Mouse (Mus musculus) thymus, adult 18-20 months (tissue): ENCODE measurements around the gene Ap1m1.

ENCODE experiments used
- DNase-seq, 2 experiments: peaks; one replicate each; pipeline ENCODE4 v3.0.0; 2022; ENCODE audit warnings: mixed read lengths in 2 of 2

Gene Ap1m1

DNA sequence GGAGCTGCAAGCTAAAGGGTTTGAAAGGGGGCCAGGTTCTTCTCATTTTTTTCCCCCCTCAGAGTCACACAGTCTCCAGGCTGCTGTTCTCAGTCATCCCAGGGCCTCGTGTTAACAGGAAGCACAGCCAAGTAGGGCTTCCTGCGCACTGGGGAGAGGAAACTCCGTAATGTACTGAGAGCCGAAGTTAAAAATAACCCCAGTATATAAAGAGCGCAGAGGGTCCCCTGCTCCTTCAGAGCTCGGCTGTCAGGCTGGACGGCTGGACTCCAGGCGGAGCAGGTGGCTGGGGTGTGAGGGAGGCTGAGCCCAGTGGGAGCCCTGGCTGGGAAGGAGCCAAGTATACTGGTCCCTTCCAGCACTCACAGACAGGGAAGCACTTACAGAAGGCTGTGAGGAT is 55.9 kb downstream of the Ap1m1 start:
- DNase-seq, result peak in 1 of 2 experiments; percentile 62

DNA sequence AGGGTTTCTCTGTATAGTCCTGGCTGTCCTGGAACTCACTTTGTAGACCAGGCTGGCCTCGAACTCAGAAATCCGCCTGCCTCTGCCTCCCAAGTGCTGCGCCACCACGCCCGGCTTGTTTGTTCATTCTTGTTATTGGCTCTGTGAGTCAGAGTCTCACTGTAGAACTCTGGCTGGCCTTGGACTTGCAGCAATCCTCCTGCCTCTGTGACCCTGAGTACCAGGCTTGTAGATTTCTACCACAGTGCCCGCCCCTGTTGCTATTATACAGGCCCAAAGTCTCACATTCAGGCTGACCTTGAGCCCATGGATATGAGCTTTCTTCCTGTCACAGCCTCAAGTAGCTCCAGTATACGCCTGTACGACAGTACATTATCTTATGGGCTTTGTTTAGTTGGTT is 56.7 kb downstream of the Ap1m1 start:
- DNase-seq, result no peak

DNA sequence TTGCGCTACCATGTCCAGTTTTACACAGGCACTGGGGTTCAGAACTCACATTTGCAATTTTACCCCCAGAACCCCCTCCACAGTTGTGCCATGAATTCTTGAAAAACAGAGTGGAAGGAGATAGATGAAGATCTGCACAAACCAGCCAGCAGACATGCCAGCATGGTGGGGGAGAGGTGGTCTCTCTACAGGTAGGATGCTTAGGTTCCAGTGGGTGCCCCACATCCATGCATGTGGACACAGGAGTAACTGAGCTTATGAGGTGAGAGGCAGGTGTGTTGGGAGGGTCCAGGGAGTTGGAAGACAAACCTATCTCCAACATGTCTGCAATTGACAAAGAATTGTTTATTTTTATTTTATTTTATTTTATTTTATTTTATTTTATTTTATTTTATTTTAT is 59.1 kb downstream of the Ap1m1 start:
- DNase-seq, result no peak

DNA sequence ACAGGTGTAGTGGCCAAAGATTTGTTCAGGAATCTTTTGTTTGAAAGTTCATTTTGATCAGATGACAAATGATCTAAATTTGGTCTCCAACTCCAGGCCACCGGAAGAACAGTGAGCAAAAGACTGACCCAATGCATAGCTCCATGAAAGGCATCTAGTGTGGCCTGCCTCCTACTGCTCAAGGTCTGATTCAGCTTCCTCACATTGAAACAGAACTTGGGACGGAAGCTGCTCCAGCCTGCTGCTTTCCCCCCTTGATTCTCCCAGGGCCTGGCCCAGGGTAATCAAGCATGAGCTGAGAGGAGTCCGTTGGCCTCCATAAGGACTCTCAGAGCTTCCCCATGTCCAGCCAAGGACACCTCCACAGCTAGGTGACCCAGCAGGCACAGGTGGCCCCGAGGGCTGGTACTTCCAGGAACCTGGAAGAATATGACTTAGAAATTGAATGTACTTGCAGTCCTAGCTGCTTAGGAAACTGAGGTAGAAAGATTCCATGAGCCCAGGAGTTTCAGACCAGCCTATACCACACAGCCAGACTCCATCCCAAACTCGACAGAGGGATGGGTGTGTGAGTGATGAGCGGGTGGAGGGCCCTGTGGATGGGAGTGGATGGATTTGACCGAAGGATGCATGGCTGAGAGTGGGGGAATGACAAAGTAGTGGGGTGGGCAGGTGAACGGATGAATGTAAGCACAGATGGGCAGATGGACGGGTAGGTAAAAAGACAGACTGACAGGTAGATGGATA is 61.0 kb downstream of the Ap1m1 start:
- DNase-seq, result no peak

DNA sequence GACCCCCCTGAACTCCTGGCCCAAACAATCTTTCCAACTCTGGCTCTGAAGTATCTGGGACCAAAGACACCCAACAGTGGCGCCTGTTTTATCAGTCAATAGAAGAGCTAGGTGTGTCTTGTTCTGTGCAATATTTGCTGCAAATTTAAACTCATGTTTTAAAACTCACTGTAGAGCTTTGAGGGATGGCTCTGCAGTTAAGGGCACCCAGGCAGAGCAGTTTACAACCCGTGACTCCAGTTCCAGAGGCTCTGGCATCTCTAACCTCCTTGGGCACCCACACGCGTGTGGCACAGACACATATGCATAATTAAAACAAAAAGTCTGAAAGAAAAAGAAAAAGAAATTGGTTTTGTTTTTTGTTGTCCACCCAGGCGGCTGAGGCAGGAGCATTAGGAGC is 61.7 kb downstream of the Ap1m1 start:
- no peak for DNase-seq

DNA sequence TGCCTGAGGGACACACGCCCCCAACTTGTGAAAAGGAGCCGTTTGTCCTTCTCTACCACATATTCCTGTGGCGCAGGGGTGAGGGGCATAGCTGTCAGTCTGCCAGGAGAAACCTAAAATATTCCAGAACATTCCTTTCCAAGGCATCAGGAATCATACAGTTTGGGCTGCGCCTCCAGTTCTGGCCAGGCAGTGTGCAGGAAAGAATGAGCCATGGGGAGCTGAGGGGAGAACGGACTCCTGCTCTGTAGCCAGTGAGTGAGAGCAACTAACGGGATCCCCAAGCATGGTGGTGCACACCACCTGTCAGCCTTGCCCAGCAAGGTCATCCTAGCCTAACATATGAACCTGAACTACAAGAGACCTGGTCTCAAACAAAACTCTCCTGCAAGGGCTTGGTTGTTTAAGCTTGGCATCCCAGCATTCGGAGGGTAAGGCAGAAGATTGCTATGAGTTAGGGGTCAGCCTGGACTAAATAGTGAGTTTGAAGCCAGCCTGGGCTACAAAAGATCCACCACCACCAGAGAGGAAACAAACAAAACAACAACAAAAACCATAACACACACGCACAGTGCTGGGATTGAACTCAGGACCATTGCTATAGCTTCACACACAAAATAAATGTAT is 63.3 kb downstream of the Ap1m1 start:
- DNase-seq, result no peak

DNA sequence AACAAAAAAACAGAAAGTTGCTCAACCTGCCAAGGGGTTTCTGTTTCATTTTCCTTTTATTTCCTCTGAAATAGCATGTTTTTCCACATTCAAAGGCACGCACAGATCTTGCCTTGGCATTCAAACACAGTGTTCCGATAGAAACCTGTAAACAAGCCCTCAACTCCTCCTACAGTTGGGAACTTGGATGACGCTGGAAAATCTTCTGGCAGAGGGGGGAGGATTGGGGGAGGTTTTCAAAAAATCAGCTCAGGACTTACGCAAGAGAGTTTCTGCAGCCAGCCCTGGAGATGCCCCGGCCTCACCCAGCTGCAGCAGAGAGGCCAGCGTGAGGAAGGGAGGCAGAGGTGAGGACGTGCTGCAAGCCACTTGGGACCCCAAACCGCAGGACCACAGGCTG is 63.8 kb downstream of the Ap1m1 start:
- peak; percentile 33 to 40 for DNase-seq

DNA sequence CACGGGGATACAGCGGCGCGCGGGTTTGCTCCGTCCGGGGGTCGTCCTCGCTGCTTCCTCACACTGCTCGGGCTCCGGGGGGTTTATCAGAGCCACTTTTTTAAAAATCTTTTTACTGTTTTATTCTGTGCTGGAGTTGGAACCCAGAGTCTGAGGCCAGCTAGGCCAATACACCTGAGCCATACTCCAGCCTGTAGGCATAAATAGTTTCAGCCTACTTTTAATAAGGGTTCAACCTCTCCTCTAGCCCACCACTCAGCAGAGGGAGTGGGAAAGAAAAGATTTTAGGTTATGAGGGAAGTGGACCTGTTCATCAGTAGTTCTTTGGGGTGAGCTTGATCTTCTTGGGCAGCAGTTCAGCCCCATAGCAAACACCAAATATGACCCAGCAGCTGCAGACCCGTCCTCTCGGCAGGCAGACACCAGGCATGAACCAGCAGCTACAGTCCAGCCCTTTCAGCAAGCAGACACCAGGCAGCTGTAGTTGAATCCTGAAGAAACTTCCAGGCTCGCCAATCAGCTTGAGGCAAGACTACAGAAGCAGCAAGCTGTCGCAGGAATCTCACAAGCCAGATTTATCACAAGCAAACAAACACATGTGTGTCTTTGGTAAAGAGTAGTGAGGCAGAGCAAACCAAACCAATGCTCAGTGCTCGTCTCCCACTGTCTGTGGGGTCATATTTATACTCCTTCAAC is 65.5 kb downstream of the Ap1m1 start, which contains the start of gene Gm10282:
Gene Gm10282 (minus strand): TSS at position 51 of the 696 bp plus-strand sequence.
- DNase-seq, result no peak

DNA sequence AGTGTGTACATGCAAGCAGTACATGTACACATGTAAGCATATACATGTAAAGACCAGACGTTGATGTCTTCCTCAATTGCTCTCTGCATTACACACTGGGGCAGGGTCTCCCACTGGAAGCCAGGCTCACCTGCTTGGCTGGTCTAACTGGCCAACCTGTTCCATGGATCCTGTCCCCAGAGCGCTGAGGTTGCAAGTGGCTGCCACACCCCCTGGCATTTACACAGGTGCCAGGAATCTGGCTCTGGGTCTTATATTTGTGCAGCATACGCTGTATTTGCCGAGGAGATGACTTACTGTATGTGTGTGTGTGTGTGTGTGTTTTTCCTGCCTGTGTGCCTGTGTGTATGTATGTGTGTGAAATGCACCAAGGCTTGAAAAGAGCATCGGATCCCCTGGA is 67.1 kb downstream of the Ap1m1 start:
- DNase-seq, result no peak
